Mouse (Mus musculus): ENCODE results near the gene Ldlrad3. TPM values are rescaled to one million over a fixed set of nuclear protein-coding genes. Genes with fewer than 3 reads are reported as not detected.

The Ldlrad3 gene
- polyA plus RNA-seq (2012; fragmentation: generic; extraction: Trizol): 15.5 TPM
- long read RNA-seq, experiment 1, transcript Ldlrad3-201 (6 exons, 3,833 nt): major isoform, 16 of 27 reads
- long read RNA-seq, experiment 1, partial matches to known transcripts: 4 of 27 reads
- long read RNA-seq, experiment 1, other reads (novel, unspliced or antisense): 6 of 27 reads
- long read RNA-seq, experiment 2, transcript Ldlrad3-201 (6 exons, 3,833 nt): major isoform, 105 of 156 reads
- long read RNA-seq, experiment 2, transcript Ldlrad3-202 (6 exons, 3,710 nt): minor isoform, 6 of 156 reads
- long read RNA-seq, experiment 2, partial matches to known transcripts: 22 of 156 reads
- long read RNA-seq, experiment 2, other reads (novel, unspliced or antisense): 23 of 156 reads

DNA sequence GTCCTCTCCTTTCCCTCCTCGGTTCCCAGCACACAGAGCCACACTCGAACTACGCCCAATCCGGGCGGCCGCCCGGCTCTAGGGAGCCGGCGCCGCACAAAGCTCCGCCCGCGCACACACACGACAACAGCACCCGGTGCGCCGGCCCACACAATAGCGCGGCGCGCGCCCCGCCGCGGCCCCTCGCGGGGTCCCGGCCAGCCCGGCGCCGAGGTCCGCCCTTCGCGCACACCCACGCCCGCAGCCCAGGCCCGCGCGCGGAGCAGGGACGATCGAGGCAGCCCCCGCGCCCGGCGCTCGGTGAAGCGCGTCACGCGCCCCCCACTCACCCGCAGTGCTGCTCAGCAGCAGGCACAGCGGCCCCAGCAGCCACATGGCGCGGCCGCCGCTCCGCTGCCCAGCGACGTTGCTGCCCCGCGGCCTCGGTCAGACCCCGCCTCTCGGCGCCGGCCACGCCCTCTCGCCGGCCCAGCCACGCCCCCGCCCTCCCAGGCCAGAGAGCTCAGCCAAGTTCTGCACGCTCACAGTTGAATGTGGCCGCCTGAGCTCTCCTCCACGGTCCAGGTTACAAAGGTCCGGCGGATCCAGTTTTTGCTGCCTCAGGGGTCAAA is at the start of gene Ldlrad3:
Gene Ldlrad3, minus strand, starts transcription at position 435 of the 611 bp plus-strand sequence.
- peak within 1 kb of the TSS; percentile 77 for H3ac ChIP-seq (ENCODE audit: control insufficient read depth, insufficient read length, low read depth)
- peaks cover 35% of the 10 kb centered on the region for H3K79me3 ChIP-seq (ENCODE audit: low read depth)
- peaks cover 3% of the 10 kb centered on the region for H3K36me3 ChIP-seq (ENCODE audit: control insufficient read depth, insufficient read depth)
- no peaks in the 10 kb centered on the region for H3K27me3 ChIP-seq (ENCODE audit: control insufficient read depth, insufficient read depth, insufficient read length)
- peaks cover 48% of the 10 kb centered on the region for H3K79me2 ChIP-seq (ENCODE audit: control insufficient read depth, insufficient read depth)
- TF ChIP-seq MYOD1 (IDR thresholded peaks at IDR 0.05; ENCODE audit: control insufficient read depth, insufficient read length, low read depth): no peak
- no peak for TF ChIP-seq MYOG (IDR thresholded peaks at IDR 0.05; ENCODE audit: control insufficient read depth, extremely low read depth, insufficient read length)
- TF ChIP-seq MAX (IDR thresholded peaks at IDR 0.05): peak; percentile 74
- no peak for TF ChIP-seq CEBPB (IDR thresholded peaks at IDR 0.05; ENCODE audit: low read depth)
- TF ChIP-seq FOSL1 (IDR thresholded peaks at IDR 0.05; ENCODE audit: insufficient read depth, low read length, poor library complexity, severe bottlenecking): no peak
- peak within 1 kb of the TSS; percentile 55 for H3K4me3 ChIP-seq (ENCODE audit: insufficient read depth, poor library complexity, severe bottlenecking)

DNA sequence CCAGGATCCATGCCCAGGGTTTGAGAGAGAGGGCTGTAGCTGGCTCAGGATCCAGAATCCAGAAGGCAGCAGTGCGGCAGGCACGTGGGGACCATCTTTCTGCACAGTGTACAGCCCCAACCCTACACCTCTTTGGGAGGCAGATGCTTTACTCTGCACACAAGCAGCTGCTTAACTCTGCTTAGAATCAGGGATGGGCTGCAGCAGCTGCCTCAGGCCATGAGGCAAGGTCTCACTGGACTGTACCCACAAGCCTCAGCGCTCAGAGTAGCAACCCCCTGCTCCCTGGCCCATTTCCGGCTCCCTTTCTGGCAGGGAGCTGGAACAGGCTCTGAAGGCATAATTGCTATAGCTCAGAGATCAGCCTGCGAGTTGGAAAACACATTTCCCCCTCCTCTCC is 45.3 kb upstream of the Ldlrad3 start:
- Histone ChIP-seq H3K36me3 (ENCODE audit: control insufficient read depth, insufficient read depth) (no peaks in the 10 kb centered on the region), H3K27me3 (ENCODE audit: control insufficient read depth, insufficient read depth, insufficient read length) (no peaks in the 10 kb centered on the region), H3K79me3 (ENCODE audit: low read depth) (no peaks in the 10 kb centered on the region), H3K79me2 (ENCODE audit: control insufficient read depth, insufficient read depth) (no peaks in the 10 kb centered on the region), H3K4me3 (ENCODE audit: insufficient read depth, poor library complexity, severe bottlenecking) (no peak overlapping the region), H3ac (ENCODE audit: control insufficient read depth, insufficient read length, low read depth) (no peak overlapping the region)
- TF ChIP-seq CTCF (IDR thresholded peaks at IDR 0.05; ENCODE audit: control insufficient read depth, insufficient read depth, insufficient read length) (no peak), MYOG (IDR thresholded peaks at IDR 0.05; ENCODE audit: control insufficient read depth, extremely low read depth, insufficient read length) (no peak), MAX (IDR thresholded peaks at IDR 0.05) (no peak), FOSL1 (IDR thresholded peaks at IDR 0.05; ENCODE audit: insufficient read depth, low read length, poor library complexity, severe bottlenecking) (no peak), USF1 (IDR thresholded peaks at IDR 0.05; ENCODE audit: low read depth) (no peak), MYOD1 (IDR thresholded peaks at IDR 0.05; ENCODE audit: control insufficient read depth, insufficient read length, low read depth) (no peak), CEBPB (IDR thresholded peaks at IDR 0.05; ENCODE audit: low read depth) (no peak)

DNA sequence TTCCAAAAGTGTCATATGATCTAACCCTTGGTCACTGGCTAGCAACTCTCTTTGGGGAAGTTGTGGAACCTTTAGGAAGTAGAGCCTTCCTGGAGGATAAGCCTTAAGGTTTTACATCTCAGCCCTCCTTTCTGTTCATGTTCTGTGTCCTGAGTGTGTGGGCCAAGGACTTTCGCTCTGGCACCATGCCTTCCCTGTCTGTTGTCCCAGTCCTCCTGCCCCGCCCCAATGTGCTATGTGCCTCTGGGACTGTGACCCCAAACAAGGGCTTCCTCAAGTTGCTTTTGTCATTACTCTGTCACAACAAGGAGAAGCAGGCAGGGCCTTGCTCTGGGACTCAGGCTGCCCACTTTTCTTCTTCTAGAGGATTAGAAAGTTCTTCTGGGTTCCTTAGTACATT is 42.9 kb upstream of the Ldlrad3 start:
- Histone ChIP-seq H3K79me3 (ENCODE audit: low read depth) (no peaks in the 10 kb centered on the region), H3ac (ENCODE audit: control insufficient read depth, insufficient read length, low read depth) (no peak overlapping the region), H3K36me3 (ENCODE audit: control insufficient read depth, insufficient read depth) (no peaks in the 10 kb centered on the region), H3K4me3 (ENCODE audit: insufficient read depth, poor library complexity, severe bottlenecking) (no peak overlapping the region), H3K27me3 (ENCODE audit: control insufficient read depth, insufficient read depth, insufficient read length) (no peaks in the 10 kb centered on the region), H3K79me2 (ENCODE audit: control insufficient read depth, insufficient read depth) (no peaks in the 10 kb centered on the region)
- TF ChIP-seq FOSL1 (IDR thresholded peaks at IDR 0.05; ENCODE audit: insufficient read depth, low read length, poor library complexity, severe bottlenecking) (no peak), USF1 (IDR thresholded peaks at IDR 0.05; ENCODE audit: low read depth) (no peak), CTCF (IDR thresholded peaks at IDR 0.05; ENCODE audit: control insufficient read depth, insufficient read depth, insufficient read length) (no peak), MAX (IDR thresholded peaks at IDR 0.05) (no peak), CEBPB (IDR thresholded peaks at IDR 0.05; ENCODE audit: low read depth) (no peak), MYOG (IDR thresholded peaks at IDR 0.05; ENCODE audit: control insufficient read depth, extremely low read depth, insufficient read length) (no peak), MYOD1 (IDR thresholded peaks at IDR 0.05; ENCODE audit: control insufficient read depth, insufficient read length, low read depth) (no peak)

DNA sequence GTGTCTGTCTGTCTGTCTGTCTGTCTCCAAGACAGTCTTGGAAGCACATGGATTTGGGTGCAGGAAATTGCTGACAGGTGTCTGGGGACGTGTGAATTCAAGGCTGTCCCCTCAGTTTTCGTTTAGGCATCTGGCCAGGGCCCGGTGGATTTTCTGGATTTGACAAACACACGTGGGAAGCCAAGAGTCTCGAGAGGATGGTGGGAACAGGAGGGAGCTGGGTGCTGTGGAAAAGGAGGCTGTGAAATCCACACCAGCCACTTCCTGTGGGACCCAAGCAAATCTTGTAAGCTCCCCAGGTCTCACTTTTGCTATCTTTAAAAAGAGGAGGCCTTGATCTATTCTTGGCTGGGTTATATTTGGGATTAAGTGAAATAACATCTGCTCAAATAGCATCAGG is 42.1 kb upstream of the Ldlrad3 start:
- H3K79me3 ChIP-seq (ENCODE audit: low read depth): no peaks in the 10 kb centered on the region
- H3K79me2 ChIP-seq (ENCODE audit: control insufficient read depth, insufficient read depth): no peaks in the 10 kb centered on the region
- H3ac ChIP-seq (ENCODE audit: control insufficient read depth, insufficient read length, low read depth): no peak overlapping the region
- H3K4me3 ChIP-seq (ENCODE audit: insufficient read depth, poor library complexity, severe bottlenecking): no peak overlapping the region
- no peaks in the 10 kb centered on the region for H3K27me3 ChIP-seq (ENCODE audit: control insufficient read depth, insufficient read depth, insufficient read length)
- TF ChIP-seq USF1 (IDR thresholded peaks at IDR 0.05; ENCODE audit: low read depth): no peak
- no peak for TF ChIP-seq FOSL1 (IDR thresholded peaks at IDR 0.05; ENCODE audit: insufficient read depth, low read length, poor library complexity, severe bottlenecking)
- no peak for TF ChIP-seq CTCF (IDR thresholded peaks at IDR 0.05; ENCODE audit: control insufficient read depth, insufficient read depth, insufficient read length)
- TF ChIP-seq CEBPB (IDR thresholded peaks at IDR 0.05; ENCODE audit: low read depth): no peak
- no peak for TF ChIP-seq MYOD1 (IDR thresholded peaks at IDR 0.05; ENCODE audit: control insufficient read depth, insufficient read length, low read depth)
- TF ChIP-seq MYOG (IDR thresholded peaks at IDR 0.05; ENCODE audit: control insufficient read depth, extremely low read depth, insufficient read length): no peak
- no peak for TF ChIP-seq MAX (IDR thresholded peaks at IDR 0.05)
- no peaks in the 10 kb centered on the region for H3K36me3 ChIP-seq (ENCODE audit: control insufficient read depth, insufficient read depth)

DNA sequence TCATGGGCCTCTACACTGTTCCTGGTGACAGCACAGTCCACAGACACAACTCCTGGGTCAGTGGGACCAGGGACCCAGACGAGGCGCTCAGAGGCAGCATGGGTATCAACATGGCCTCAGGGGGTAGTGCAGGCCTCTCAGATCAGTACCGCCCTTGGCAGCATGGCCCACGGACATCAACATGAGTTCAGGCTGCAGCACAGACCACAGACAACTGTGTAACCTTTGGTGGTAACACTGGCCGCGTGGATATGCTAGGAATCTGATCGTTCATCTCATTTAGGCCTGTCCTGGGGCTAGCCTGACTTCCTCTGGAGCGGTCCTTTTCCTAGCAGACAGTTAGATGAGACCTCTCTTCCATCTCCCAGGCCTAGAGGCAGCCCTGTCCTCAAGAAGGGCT is 41.7 kb upstream of the Ldlrad3 start:
- Histone ChIP-seq H3K4me3 (ENCODE audit: insufficient read depth, poor library complexity, severe bottlenecking) (no peak overlapping the region), H3K36me3 (ENCODE audit: control insufficient read depth, insufficient read depth) (no peaks in the 10 kb centered on the region), H3ac (ENCODE audit: control insufficient read depth, insufficient read length, low read depth) (no peak overlapping the region), H3K27me3 (ENCODE audit: control insufficient read depth, insufficient read depth, insufficient read length) (no peaks in the 10 kb centered on the region), H3K79me2 (ENCODE audit: control insufficient read depth, insufficient read depth) (no peaks in the 10 kb centered on the region), H3K79me3 (ENCODE audit: low read depth) (no peaks in the 10 kb centered on the region)
- TF ChIP-seq MYOG (IDR thresholded peaks at IDR 0.05; ENCODE audit: control insufficient read depth, extremely low read depth, insufficient read length) (no peak), USF1 (IDR thresholded peaks at IDR 0.05; ENCODE audit: low read depth) (no peak), MYOD1 (IDR thresholded peaks at IDR 0.05; ENCODE audit: control insufficient read depth, insufficient read length, low read depth) (no peak), CEBPB (IDR thresholded peaks at IDR 0.05; ENCODE audit: low read depth) (no peak), MAX (IDR thresholded peaks at IDR 0.05) (no peak), FOSL1 (IDR thresholded peaks at IDR 0.05; ENCODE audit: insufficient read depth, low read length, poor library complexity, severe bottlenecking) (no peak), CTCF (IDR thresholded peaks at IDR 0.05; ENCODE audit: control insufficient read depth, insufficient read depth, insufficient read length) (no peak)
